1 mouse cellular context compared by ENCODE assay signal in the genomic region with DNA sequence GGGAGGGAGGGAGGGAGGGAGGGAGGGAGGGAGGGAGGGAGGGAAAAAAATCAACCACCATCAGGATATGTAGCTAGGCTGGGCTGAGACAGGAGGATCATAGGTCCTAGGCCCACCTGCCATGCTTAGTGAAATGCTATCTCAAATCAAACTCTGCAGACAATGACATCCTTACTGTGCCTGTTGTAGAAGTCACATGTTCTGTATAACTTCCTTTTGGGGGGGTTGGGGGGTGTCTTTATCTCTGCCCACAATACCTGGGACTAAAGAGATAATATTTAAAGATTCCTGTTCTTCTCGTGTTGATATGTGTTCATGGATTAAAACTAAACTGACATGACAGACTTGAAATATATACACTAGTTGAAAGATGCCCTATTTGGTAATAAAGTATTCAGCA.
TF ChIP-seq lines count a peak whose summit lies in the region.

No protein-coding gene starts in this region.

TF ChIP-seq in MEL, 35 proteins besides CTCF, POLR2A, EP300 and RAD21 (continued from another document):
- TF ChIP-seq GABPA (IDR thresholded peaks at IDR 0.05; ENCODE audit: low read depth, low read length) (no peak), CHD1 (IDR thresholded peaks at IDR 0.05; ENCODE audit: low read depth, low read length) (no peak), NELFE (IDR thresholded peaks at IDR 0.05; ENCODE audit: low read depth, low read length) (no peak), USF1 (IDR thresholded peaks at IDR 0.05; ENCODE audit: low read depth, low read length) (peak; percentile 91), ETS1 (IDR thresholded peaks at IDR 0.05; ENCODE audit: low read depth, low read length) (peak; percentile 91), GATA1 (IDR thresholded peaks at IDR 0.05; ENCODE audit: low read depth, low read length) (peak; percentile 92), RCOR1 (IDR thresholded peaks at IDR 0.05; ENCODE audit: low read depth, low read length) (peak; percentile 79), SIN3A (IDR thresholded peaks at IDR 0.05; ENCODE audit: low read length) (peak; percentile 75), ZMIZ1 (IDR thresholded peaks at IDR 0.05; ENCODE audit: low read depth, low read length) (no peak), MXI1 (IDR thresholded peaks at IDR 0.05; ENCODE audit: low read depth, low read length) (peak; percentile 74; the same call in 1 of the 2 replicates), POLR2AphosphoS5 (IDR thresholded peaks at IDR 0.05; ENCODE audit: borderline replicate concordance, low read depth, low read length) (no peak), MYB (IDR thresholded peaks at IDR 0.05; ENCODE audit: low read depth, low read length) (no peak), ELF1 (IDR thresholded peaks at IDR 0.05; ENCODE audit: low read depth, low read length) (peak; percentile 24; the same call in 1 of the 2 replicates), MAZ (IDR thresholded peaks at IDR 0.05; ENCODE audit: low read depth, low read length) (no peak)
